Mouse (Mus musculus): Measurements from ENCODE around the gene Usp38.
"Not testable (repeated sequence)": the region's sequence is repeated elsewhere in the genome, so short reads cannot be mapped to it uniquely, and the experiment has no call there.

The Usp38 gene

GRCm38 (mm10) chr8:81014789-81015699 lies at the start of gene Usp38:
Usp38 (minus strand) TSS chr8:81014928.
- in situ Hi-C loops (cut with MboI, MseI) = no loop called here

GRCm38 (mm10) chr8:81062566-81062965 lies 47.8 kb upstream of the Usp38 start:
- in situ Hi-C loops (cut with MboI, MseI) = no loop called here

GRCm38 (mm10) chr8:81061950-81062349 lies 47.2 kb upstream of the Usp38 start:
- in situ Hi-C loops (cut with MboI, MseI) = no loop called here

- in situ Hi-C loops (cut with MboI, MseI) = no loop called here
These were observed 29.5 kb upstream of the Usp38 start for GRCm38 (mm10) chr8:81044201-81044600.

DNA sequence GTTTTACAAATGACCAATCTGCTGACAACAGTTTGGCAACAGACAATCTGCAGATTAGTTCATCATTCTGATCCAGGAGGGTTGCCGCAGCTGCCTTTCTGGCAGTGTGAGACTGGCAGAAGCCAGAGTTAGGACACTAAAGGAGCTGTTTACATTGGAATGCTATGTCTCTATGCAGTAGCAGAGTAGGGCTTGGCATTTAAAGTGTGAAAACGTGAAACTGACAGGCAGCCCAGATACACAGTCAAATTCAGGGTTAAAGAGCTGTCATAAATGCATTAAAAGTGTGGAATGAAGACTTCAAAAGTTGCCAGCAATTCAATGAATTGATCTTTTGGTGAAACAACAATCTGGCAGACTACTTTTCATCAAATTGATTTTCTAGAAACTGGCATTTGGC lies 13.3 kb upstream of the Usp38 start:
- in situ Hi-C loops (cut with MboI, MseI) = no loop called here

DNA sequence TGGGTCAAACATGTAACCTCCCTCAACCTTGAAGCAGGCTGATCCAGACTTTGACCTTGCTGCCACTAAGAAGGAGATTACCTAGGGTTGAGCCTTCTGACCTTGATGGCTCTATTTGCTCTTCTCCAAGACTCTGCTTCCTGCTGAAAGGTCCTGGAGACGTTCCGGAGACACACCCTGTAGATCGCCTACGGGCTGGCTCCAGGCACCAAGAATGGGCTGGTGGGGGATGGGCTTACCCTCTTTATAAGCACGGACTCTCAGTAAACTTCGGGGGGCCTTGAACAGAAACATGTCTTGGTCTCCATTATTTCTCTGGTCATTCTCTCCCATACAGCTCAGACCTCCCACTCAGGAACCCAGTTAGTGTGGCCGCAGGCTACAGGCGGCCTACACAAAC lies 2.8 kb upstream of the Usp38 start:
- in situ Hi-C loops (cut with MboI, MseI) = not testable (repeated sequence)

GRCm38 (mm10) chr8:81013811-81014530 lies 757 bp downstream of the Usp38 start:
- in situ Hi-C loops (cut with MboI, MseI) = no loop called here

- in situ Hi-C loops (cut with MboI, MseI) = no loop called here
These were observed 2.0 kb downstream of the Usp38 start for GRCm38 (mm10) chr8:81012699-81013098.

DNA sequence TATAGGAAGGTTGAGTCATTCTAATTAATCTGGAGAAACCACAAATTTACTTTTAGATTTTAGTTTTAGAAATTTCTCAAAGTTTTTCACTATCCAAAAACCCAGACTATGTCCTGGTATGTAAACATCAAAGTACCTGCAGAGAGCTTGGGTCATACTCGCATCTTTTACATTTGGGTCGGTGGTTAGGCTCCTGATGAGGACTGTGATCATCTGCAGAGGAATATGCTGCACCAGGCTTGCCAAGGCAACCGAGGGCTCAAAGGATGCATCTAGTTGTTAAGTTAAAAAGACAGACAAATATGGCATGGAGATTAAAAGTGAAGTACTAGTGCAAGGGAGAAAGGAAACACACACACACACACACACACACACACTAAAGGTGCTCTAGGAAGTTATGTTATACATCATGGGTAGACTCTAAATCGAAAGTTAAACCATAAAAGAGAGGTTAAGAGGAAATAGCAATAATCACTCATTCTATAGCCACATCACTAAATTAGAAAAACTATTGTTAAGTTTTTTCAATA lies 2.6 kb downstream of the Usp38 start:
- in situ Hi-C loops (cut with MboI, MseI) = no loop called here

GRCm38 (mm10) chr8:81010386-81010785 lies 4.3 kb downstream of the Usp38 start:
- in situ Hi-C loops (cut with MboI, MseI) = no loop called here

GRCm38 (mm10) chr8:81005114-81005513 lies 9.6 kb downstream of the Usp38 start:
- in situ Hi-C loops (cut with MboI, MseI) = loop anchor here (10.0 kb wide), 1 partner anchor 260 kb away; no protein-coding TSS in a partner anchor

GRCm38 (mm10) chr8:80996632-80997031 lies 18.1 kb downstream of the Usp38 start:
- in situ Hi-C loops (cut with MboI, MseI) = loop anchor here (10.0 to 25.0 kb wide), 2 partner anchors 502 to 1309 kb away; partner anchors contain the start of gene Gypa

GRCm38 (mm10) chr8:80991937-80992336 lies 22.8 kb downstream of the Usp38 start:
- in situ Hi-C loops (cut with MboI, MseI) = loop anchor here (10.0 to 25.0 kb wide), 2 partner anchors 497 to 1305 kb away; partner anchors contain the start of gene Gypa

DNA sequence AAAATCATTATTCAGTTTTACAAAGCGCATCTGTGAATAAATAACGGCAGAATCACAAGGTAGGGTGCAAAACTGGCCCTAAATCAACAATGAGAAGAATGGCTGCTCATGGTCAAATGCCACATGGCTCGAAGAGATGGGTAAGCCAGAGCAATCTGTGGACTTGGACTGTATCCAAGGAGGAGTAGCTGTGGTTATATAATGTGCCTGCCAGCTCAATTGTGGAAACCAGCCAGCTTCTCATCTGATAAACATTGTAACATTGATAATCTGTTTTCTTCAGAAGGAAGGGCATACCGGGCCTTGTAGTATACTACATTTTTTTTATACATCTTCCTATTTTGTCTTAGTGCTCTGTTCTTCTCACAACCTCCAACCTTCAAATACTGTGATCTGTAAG lies 31.9 kb downstream of the Usp38 start:
- in situ Hi-C loops (cut with MboI, MseI) = loop anchor here (25.0 kb wide), 1 partner anchor 1296 kb away; no protein-coding TSS in a partner anchor

DNA sequence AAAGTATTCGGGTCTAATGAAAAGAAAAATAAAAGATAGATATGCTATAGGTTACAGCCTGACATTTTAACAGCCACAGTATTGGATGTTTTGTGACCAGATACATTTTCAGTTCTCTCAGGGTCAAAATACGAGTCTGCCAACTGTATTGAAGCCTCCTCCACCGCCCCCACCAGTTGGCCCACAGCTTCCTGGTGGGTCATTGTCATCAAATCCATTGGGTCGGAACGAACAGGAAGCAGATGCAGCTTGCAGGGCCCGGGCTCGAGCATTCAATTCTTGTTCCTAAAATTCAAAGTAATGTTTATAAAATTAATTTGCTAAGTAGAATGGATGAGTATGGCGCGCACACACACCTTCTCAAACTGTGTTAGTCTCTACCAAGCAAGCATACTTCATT lies 33.0 kb downstream of the Usp38 start:
- in situ Hi-C loops (cut with MboI, MseI) = loop anchor here (25.0 kb wide), 1 partner anchor 1294 kb away; no protein-coding TSS in a partner anchor

- in situ Hi-C loops (cut with MboI, MseI) = loop anchor here (25.0 kb wide), 1 partner anchor 1293 kb away; no protein-coding TSS in a partner anchor
These were observed 34.7 kb downstream of the Usp38 start for GRCm38 (mm10) chr8:80980063-80980462.

DNA sequence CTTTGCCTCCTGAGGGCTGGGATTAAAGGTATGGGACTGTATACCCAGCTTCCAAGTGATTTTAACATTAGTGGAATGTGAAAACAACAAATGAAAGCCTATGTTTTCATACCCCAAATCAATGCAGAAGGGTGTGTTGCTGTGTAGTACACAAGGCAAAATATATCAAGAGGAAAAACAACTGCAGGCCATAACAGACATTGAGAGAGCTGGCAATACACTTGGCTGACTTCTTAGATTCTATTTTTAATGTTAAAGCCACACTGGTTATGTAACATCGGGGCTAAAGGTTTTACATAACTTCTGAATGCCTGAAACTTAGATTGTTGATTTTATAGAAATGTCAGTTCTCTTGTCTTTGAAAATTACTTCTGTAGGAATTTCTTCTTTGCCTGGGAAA lies 37.5 kb downstream of the Usp38 start:
- in situ Hi-C loops (cut with MboI, MseI) = loop anchor here (25.0 kb wide), 1 partner anchor 1290 kb away; no protein-coding TSS in a partner anchor

- in situ Hi-C loops (cut with MboI, MseI) = no loop called here
These were observed 43.6 kb downstream of the Usp38 start for GRCm38 (mm10) chr8:80971150-80971549.

DNA sequence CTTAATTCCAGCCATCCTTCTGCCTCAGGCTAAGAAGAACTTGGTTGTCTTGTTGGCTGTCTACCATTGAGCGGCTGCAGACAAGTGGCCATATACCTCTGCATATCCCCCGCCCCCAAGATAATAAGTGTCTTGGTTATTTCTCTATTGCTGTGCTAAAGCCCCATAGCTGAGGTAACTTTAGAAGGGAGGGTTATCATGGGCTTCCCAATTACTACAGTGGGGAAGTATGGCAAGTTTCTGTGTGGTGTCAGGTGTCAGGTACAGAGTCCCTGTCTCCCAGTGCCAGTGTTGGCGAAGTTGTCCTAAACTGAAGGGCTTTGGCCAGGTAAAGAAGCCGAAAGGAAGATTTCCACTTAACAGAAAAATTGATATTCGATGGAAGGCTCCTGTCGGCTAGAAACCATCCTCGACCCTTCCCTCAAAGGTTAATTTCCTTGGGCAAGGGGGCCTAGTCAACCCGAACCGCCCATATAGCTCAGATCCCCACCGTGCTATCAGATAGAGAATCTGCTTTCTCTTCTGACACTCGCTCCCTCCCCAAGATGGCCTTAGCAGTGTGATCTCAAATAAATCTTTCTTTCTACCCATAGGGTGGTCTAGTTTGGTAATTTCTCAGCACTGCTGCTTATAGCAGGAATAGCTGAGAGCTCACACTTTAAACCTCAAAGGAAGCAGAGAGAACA lies 44.6 kb downstream of the Usp38 start:
- in situ Hi-C loops (cut with MboI, MseI) = no loop called here

- in situ Hi-C loops (cut with MboI, MseI) = no loop called here
These were observed 45.3 kb downstream of the Usp38 start for GRCm38 (mm10) chr8:80969423-80969822.

DNA sequence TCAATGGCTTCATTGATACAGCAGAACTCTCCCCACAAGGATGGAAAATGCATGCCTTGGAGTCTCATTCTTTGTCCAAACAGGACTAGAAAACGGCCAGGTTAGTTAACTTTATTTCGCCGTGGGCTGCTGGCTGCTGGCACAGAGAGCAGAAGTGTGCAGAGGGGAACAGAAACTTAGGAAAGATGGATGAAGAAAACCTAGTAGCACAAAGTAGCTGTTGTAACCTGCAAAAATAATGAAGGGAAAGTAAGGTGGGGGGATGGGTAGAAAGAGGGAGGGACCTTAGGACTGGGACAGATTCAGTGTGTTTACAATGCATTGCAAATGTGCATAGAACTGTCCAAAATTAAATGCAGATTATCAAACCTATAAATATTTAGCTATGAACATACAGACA lies 51.6 kb downstream of the Usp38 start:
- in situ Hi-C loops (cut with MboI, MseI) = no loop called here

All from T-helper 1 cell (primary cell).